Mouse (Mus musculus) liver, adult 2 months (tissue): ENCODE results near the gene Odf2.

Experiments
- CTCF ChIP-seq: fragments of 200-500 bp; IDR thresholded peaks from 2 replicates; pipeline ENCODE4 v1.5.1; 2011; ENCODE audit warnings: low read depth, low read length, control low read depth
- POLR2A ChIP-seq: fragments of 200-500 bp; IDR thresholded peaks from 2 replicates; pipeline ENCODE4 v1.6.1; 2011; ENCODE audit warnings: low read length, control low read depth; ENCODE audit not compliant: insufficient read depth; ENCODE audit errors: extremely low read depth

GRCm38 (mm10) chr2:29879964-29880830 lies 8.8 kb upstream of the Odf2 start:
- TF ChIP-seq CTCF = no peak
- TF ChIP-seq POLR2A = no peak
